Comparison of ENCODE assay signal across 25 mouse cellular contexts in genomic region chr19:49739483-49740175, GRCm38 (mm10).
A peak's percentile ranks its signal among the peaks of the same experiment; 100 is the strongest.
DNase-seq lines count a peak whose midpoint lies in the region; ATAC-seq and TF ChIP-seq lines count a peak whose summit lies in the region.
"Had no signal": no experiment of that assay in that cellular context is flagged by ENCODE, and none has a peak within 500 bp of the region (broad histone marks: within the 10 kb centered on the region; RNA-seq: fewer than 3 reads in every experiment).

No protein-coding gene starts in this region.

- WGBS in hindbrain, embryonic 15.5 days: 37% methylated on average over 13 of the region's 13 CpGs
- 34% methylated on average over 13 of the region's 13 CpGs for WGBS in hindbrain, postnatal 0 days
- 36% methylated on average over 13 of the region's 13 CpGs for WGBS in midbrain, embryonic 12.5 days

- peak; percentile 1 for DNase-seq in adrenal gland, adult 2 months
- no peak for DNase-seq in adrenal gland, postnatal 4 days (ENCODE audit: low spot score in 2 of 2)
- DNase-seq in hindbrain, postnatal 0 days (ENCODE audit: low spot score): no peak
- DNase-seq in retina, embryonic 14.5 days (ENCODE audit: low spot score): peak; percentile 9
- no peak for DNase-seq in cerebellum, postnatal 10 days
- DNase-seq in lung, postnatal 14 days: no peak
- DNase-seq: adrenal gland, postnatal 25 days; cerebellum, adult 11-12 months; cerebellum, postnatal 25 days; gastrocnemius, postnatal 10 days; heart, adult 11 months; kidney, adult 9 months; kidney, postnatal 14 days; liver; right cerebral cortex, postnatal 14 days had no signal

- TF ChIP-seq CTCF in hindbrain, postnatal 0 days (IDR thresholded peaks at IDR 0.05; ENCODE audit: low read depth): no peak

- 0 out of 2 replicates have a peak overlapping the region, but pooled peaks have one; percentile 3 for H3K9ac ChIP-seq in hindbrain, embryonic 15.5 days
- H3K9ac ChIP-seq in hindbrain, postnatal 0 days (replicated peaks; ENCODE audit: low read length): no peak overlapping the region
- no peak overlapping the region for H3K9ac ChIP-seq in midbrain, embryonic 12.5 days (replicated peaks)
- H3K9ac ChIP-seq: embryonic facial prominence, embryonic 12.5 days; liver, embryonic 15.5 days; lung, embryonic 15.5 days had no signal

- no peaks in the 10 kb centered on the region for H3K9me3 ChIP-seq in hindbrain, embryonic 15.5 days
- H3K9me3 ChIP-seq in hindbrain, postnatal 0 days (ENCODE audit: low read length): no peaks in the 10 kb centered on the region
- no peaks in the 10 kb centered on the region for H3K9me3 ChIP-seq in midbrain, embryonic 12.5 days
- H3K9me3 ChIP-seq: embryonic facial prominence, embryonic 12.5 days; limb, embryonic 10.5 days; liver, embryonic 15.5 days; lung, embryonic 15.5 days had no signal

- no peak for ATAC-seq in hindbrain, embryonic 15.5 days (ENCODE audit: low FRiP score, low read depth)
- ATAC-seq in hindbrain, postnatal 0 days: no peak
- peak; percentile 63; the same call in 1 of the 2 replicates for ATAC-seq in midbrain, embryonic 12.5 days (ENCODE audit: low FRiP score, low read depth)
- ATAC-seq: intestine, embryonic 16.5 days had no signal

- peaks cover 10% of the 10 kb centered on the region; the same call in 1 of the 2 replicates for H3K4me1 ChIP-seq in hindbrain, embryonic 15.5 days (replicated peaks)
- no peaks in the 10 kb centered on the region; the same call in 1 of the 2 replicates for H3K4me1 ChIP-seq in hindbrain, postnatal 0 days (ENCODE audit: insufficient read depth, low read length)
- peaks cover 10% of the 10 kb centered on the region; the same call in 1 of the 2 replicates for H3K4me1 ChIP-seq in midbrain, embryonic 12.5 days
- H3K4me1 ChIP-seq: embryonic facial prominence, embryonic 12.5 days; limb, embryonic 10.5 days; liver, embryonic 15.5 days; lung, embryonic 15.5 days had no signal

- peak overlapping the region; percentile 21; the same call in 1 of the 2 replicates for H3K4me2 ChIP-seq in hindbrain, embryonic 15.5 days
- H3K4me2 ChIP-seq in hindbrain, postnatal 0 days (ENCODE audit: low read depth, low read length): no peak overlapping the region
- peak overlapping the region; percentile 21 for H3K4me2 ChIP-seq in midbrain, embryonic 12.5 days (replicated peaks)
- H3K4me2 ChIP-seq: embryonic facial prominence, embryonic 12.5 days; heart, embryonic 11.5 days; liver, embryonic 15.5 days; lung, embryonic 15.5 days had no signal

- no peaks in the 10 kb centered on the region for H3K36me3 ChIP-seq in hindbrain, embryonic 15.5 days
- H3K36me3 ChIP-seq in hindbrain, postnatal 0 days (ENCODE audit: insufficient read depth, low read length): no peaks in the 10 kb centered on the region
- H3K36me3 ChIP-seq in midbrain, embryonic 12.5 days: no peaks in the 10 kb centered on the region
- H3K36me3 ChIP-seq: embryonic facial prominence, embryonic 12.5 days; limb, embryonic 10.5 days; liver, embryonic 15.5 days; lung, embryonic 15.5 days had no signal

- no peaks in the 10 kb centered on the region for H3K27me3 ChIP-seq in hindbrain, embryonic 15.5 days
- no peaks in the 10 kb centered on the region for H3K27me3 ChIP-seq in hindbrain, postnatal 0 days (ENCODE audit: insufficient read depth, low read length)
- H3K27me3 ChIP-seq in midbrain, embryonic 12.5 days: no peaks in the 10 kb centered on the region
- H3K27me3 ChIP-seq: embryonic facial prominence, embryonic 12.5 days; liver, embryonic 15.5 days; lung, embryonic 15.5 days had no signal

- no peak overlapping the region for H3K4me3 ChIP-seq in hindbrain, embryonic 15.5 days
- H3K4me3 ChIP-seq in hindbrain, postnatal 0 days (ENCODE audit: low read length): no peak overlapping the region
- H3K4me3 ChIP-seq in midbrain, embryonic 12.5 days: no peak overlapping the region
- H3K4me3 ChIP-seq: embryonic facial prominence, embryonic 12.5 days; limb, embryonic 10.5 days; liver, embryonic 15.5 days; lung, embryonic 15.5 days had no signal

- H3K27ac ChIP-seq in hindbrain, embryonic 15.5 days (replicated peaks): no peak overlapping the region
- H3K27ac ChIP-seq in hindbrain, postnatal 0 days: no peak overlapping the region
- peak overlapping the region; percentile 61 for H3K27ac ChIP-seq in midbrain, embryonic 12.5 days (replicated peaks)
- H3K27ac ChIP-seq: embryonic facial prominence, embryonic 12.5 days; limb, embryonic 10.5 days; liver, embryonic 15.5 days; lung, embryonic 15.5 days; macrophage; stomach, postnatal 0 days had no signal

Comparison
In these comparisons a context has a peak if more than half of its experiments do, and no peak if none do; other contexts are left out.
1. DNase-seq: peak in adrenal gland, adult 2 months (single experiment) and retina, embryonic 14.5 days (single experiment); none in adrenal gland, postnatal 4 days (0 of 2), hindbrain, postnatal 0 days (single experiment), cerebellum, postnatal 10 days (0 of 2) and lung, postnatal 14 days (single experiment).